Mouse (Mus musculus) small intestine, adult 2 months (tissue): ENCODE measurements at regions not wholly inside any gene's neighbourhood (a gene's known extent, or its start where the extent isn't known, plus 50 kb on each side); places are given as distances from the start of the nearest gene placed in this dataset.

Source experiments
- H3K27ac ChIP-seq: fragments of 200-500 bp; 2 replicates; pipeline ENCODE4 v1.5.1; 2012; ENCODE audit warnings: low read depth, low read length, control low read depth, inconsistent platforms; ENCODE audit not compliant: insufficient read depth
- H3K27me3 ChIP-seq: fragments of 200-500 bp; 2 replicates; pipeline ENCODE4 v1.6.1; 2012; ENCODE audit warnings: mild to moderate bottlenecking, moderate library complexity, low read length, inconsistent platforms; ENCODE audit not compliant: control insufficient read depth, insufficient read depth
- H3K36me3 ChIP-seq: fragments of 200-500 bp; 2 replicates; pipeline ENCODE4 v1.6.1; 2012; ENCODE audit warnings: mild to moderate bottlenecking, low read length, control low read depth, inconsistent platforms; ENCODE audit not compliant: control insufficient read depth, insufficient read depth
- H3K4me1 ChIP-seq: fragments of 200-500 bp; 2 replicates; pipeline ENCODE4 v1.6.1; 2012; ENCODE audit warnings: low read length, inconsistent platforms, mixed read lengths; ENCODE audit not compliant: control insufficient read depth, insufficient read depth, insufficient read length
- H3K4me3 ChIP-seq: fragments of 200-500 bp; 2 replicates; pipeline ENCODE4 v1.5.1; 2012; ENCODE audit warnings: low read depth, mild to moderate bottlenecking, control low read depth, inconsistent platforms, low read length, moderate library complexity
- CTCF ChIP-seq: fragments of 200-500 bp; IDR thresholded peaks from 2 replicates; pipeline ENCODE4 v1.5.1; 2012; ENCODE audit warnings: low read depth, mild to moderate bottlenecking, control low read depth, inconsistent platforms, low read length, moderate library complexity, mixed read lengths; ENCODE audit not compliant: insufficient replicate concordance, insufficient read length; ENCODE audit errors: extremely low read depth
- POLR2A ChIP-seq: fragments of 200-500 bp; IDR thresholded peaks from 2 replicates; pipeline ENCODE4 v1.6.1; 2012; ENCODE audit warnings: low read depth, mild to moderate bottlenecking, control low read depth, inconsistent platforms, low read length, moderate library complexity
- WGBS: fragments of 180-500 bp; shearing (Covaris S2); methylation state at CpG from one replicate; pipeline ENCODE4 v1.1.7; 2018; 5-methylcytosine and 5-hydroxymethylcytosine counted together

DNA sequence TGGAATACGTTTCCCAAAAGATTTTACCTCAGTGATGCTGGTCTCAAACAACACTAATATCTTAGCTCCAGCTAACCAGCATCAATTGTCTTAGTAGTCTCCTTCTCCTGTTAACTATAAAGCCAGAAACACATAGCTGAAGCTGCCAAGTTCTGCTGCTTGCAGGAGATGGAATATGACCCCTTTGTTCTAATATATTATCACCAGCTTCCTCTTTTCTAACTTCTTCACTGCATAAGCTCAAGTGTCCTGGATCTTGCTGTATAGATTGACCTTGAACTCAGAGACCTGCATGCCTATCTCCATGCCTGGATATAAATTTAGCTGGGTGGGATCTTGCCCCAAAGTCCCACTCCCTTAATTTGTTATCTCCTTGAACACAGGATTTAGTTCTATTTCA, 94.8 kb downstream of the Rbm46 start:
- H3K27ac ChIP-seq = no peak overlapping the region
- no peaks in the 10 kb centered on the region for H3K27me3 ChIP-seq
- whole genome bisulfite sequencing = 76% methylated on average over 1 of the region's 1 CpGs
- H3K4me1 ChIP-seq = no peaks in the 10 kb centered on the region
- H3K4me3 ChIP-seq = no peak overlapping the region
- H3K36me3 ChIP-seq = no peaks in the 10 kb centered on the region
- TF ChIP-seq CTCF (no peak), POLR2A (no peak)

DNA sequence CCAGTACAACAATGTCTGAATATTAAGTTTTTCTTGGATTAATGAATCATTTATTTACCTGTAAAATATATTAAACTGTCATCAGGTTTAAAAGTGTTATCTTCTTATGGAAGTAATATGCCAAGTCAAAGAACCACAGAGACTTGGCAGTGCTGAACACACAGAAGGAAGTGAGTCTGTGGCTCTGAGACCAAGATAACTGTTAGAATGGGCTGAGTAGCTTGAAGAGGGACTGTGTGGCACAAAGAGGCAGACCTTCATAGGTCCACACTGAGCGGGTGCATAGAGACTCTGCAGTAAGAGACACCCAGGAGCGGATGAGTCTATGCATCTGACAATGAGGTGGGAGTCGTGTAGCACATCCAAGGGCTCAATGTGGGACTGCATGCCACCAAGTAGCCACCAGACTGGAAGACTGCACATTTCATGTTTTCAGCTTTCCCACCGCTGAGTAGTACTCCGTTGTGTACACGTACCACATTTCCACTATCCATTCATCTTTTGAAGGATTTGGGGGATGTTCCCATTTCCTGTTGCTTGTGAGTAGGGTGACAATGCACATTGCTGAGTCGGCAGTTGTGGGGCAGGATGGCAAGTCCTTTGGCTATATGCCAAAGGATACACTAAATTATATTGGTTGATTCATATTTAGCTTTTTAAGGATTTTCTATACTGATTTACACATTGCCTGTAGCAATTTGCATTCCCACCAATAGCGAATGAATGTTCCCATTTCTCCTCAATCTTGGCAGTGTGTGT, 105.6 kb downstream of the Rbm46 start:
- Histone ChIP-seq H3K36me3 (no peaks in the 10 kb centered on the region), H3K27ac (no peak overlapping the region), H3K4me3 (no peak overlapping the region), H3K4me1 (no peaks in the 10 kb centered on the region), H3K27me3 (no peaks in the 10 kb centered on the region)
- 91% methylated on average over 8 of the region's 8 CpGs for WGBS
- TF ChIP-seq POLR2A (no peak), CTCF (no peak)

DNA sequence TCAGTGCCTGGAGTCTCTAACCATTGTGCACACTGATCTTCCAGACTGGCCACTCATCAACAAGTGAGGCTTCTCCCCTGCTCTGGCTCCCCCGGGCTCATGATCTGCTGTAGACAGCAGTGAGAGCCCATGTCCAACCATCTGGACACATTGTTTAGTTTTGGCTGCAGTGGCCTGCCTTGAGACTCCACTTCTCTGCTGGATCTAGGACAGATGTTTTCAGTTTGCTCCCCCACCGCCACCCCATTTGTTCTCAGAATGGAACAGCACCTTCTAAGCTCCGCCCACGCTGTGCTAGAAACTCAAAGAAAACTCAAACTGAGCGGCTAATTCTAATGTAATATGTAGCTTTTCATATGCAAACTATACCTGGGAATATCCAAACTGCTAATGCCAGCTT, 108.8 kb downstream of the Rbm46 start:
- H3K27me3 ChIP-seq = no peaks in the 10 kb centered on the region
- no peaks in the 10 kb centered on the region for H3K4me1 ChIP-seq
- no peak overlapping the region for H3K27ac ChIP-seq
- no peaks in the 10 kb centered on the region for H3K36me3 ChIP-seq
- H3K4me3 ChIP-seq = no peak overlapping the region
- TF ChIP-seq POLR2A (no peak), CTCF (no peak)
- 73% methylated on average over 5 of the region's 5 CpGs for WGBS

DNA sequence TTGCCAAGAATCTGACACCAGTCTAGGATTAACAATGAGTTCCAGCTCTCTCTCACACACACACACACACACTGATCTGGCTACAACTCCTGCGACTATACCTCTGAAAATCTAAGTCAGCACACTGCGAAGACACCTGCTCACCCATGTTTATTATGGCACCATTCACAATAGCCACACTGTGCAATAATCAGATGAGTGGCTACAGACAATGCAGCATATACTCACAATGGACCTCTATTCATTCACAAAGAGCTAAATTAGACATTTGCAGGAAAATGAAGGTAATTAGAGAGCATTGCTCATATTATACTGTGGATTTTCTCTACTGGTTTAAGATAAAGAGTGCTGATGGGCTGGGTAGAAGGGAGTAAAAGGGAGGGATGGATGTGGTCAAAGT, 116.3 kb downstream of the Rbm46 start:
- Histone ChIP-seq H3K4me1 (no peaks in the 10 kb centered on the region), H3K27ac (no peak overlapping the region), H3K27me3 (no peaks in the 10 kb centered on the region), H3K4me3 (no peak overlapping the region), H3K36me3 (no peaks in the 10 kb centered on the region)
- TF ChIP-seq CTCF = no peak
- no peak for TF ChIP-seq POLR2A
- WGBS = 75% methylated on average over 2 of the region's 2 CpGs

DNA sequence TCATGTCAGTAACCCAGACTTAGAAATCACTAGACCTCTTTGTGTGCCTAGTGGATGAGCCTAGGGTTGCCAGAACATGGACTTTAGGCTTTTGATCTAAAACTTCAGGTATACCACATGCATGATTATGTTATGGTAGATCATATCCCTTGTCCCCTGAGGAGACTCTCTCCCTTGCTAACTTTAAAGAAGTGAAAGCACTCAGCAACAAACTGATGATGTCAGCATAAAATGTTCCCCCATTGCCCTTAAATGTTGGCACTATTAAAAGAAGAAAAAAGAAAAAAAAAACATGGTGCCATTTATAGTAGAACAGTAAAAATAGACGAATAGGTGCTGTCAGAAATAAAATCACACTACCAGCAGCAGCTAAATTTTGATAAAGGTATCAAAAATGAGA, 117.3 kb downstream of the Rbm46 start:
- Histone ChIP-seq H3K4me1 (no peaks in the 10 kb centered on the region), H3K4me3 (no peak overlapping the region), H3K27me3 (no peaks in the 10 kb centered on the region), H3K27ac (no peak overlapping the region), H3K36me3 (no peaks in the 10 kb centered on the region)
- WGBS = 80% methylated on average over 1 of the region's 1 CpGs
- TF ChIP-seq POLR2A (no peak), CTCF (no peak)

DNA sequence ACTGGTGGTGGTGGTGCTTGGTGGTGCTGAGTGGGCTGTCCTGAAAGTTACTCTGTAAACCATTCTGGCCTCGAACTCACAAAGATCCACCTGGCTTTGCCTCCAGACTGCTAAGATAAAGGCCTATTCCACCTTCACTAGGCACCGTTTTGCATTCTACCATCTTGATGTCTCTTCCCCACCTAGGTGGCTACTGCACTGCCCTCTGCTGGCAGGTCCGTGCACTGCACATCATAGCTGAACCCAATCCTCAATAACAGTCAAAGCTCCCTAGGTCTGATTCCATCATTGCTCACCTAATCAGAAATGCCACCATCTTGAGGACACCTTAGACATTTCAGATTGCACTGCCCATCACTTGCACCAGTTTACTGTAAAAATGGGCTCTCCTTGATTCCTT, 150.7 kb downstream of the Rbm46 start:
- 23% methylated on average over 3 of the region's 3 CpGs for WGBS

DNA sequence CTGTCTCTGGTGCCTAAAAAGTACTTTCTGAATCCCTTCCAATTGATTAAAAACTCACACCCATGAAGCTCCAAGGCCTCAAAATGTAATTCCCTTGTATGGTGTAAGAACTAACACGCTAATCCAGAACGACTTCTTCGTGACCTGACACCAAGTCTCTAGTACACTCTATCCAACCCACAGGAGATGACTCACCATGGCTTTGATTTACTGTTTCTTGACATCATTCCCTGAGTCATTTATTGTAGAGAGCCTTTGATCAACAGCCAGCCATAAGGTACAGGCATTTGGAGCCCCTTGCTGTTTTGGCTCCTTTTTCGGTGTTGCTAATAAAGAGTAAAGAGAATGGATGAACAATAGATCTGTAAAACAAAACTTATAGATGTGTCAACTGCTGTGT, 159.7 kb upstream of the Npy2r start:
- WGBS = 83% methylated on average over 4 of the region's 4 CpGs
- H3K27me3 ChIP-seq = no peaks in the 10 kb centered on the region
- no peak for TF ChIP-seq CTCF
- TF ChIP-seq POLR2A = no peak
- H3K27ac ChIP-seq = no peak overlapping the region
- H3K4me3 ChIP-seq = no peak overlapping the region
- no peaks in the 10 kb centered on the region for H3K4me1 ChIP-seq
- H3K36me3 ChIP-seq = no peaks in the 10 kb centered on the region

More for the DNA sequence above, 150.7 kb downstream of the Rbm46 start:
- Histone ChIP-seq H3K4me1 (no peaks in the 10 kb centered on the region), H3K4me3 (no peak overlapping the region), H3K27me3 (no peaks in the 10 kb centered on the region), H3K27ac (no peak overlapping the region), H3K36me3 (no peaks in the 10 kb centered on the region)
- TF ChIP-seq CTCF (peak; percentile 90; the same call in 1 of the 2 replicates), POLR2A (no peak)

DNA sequence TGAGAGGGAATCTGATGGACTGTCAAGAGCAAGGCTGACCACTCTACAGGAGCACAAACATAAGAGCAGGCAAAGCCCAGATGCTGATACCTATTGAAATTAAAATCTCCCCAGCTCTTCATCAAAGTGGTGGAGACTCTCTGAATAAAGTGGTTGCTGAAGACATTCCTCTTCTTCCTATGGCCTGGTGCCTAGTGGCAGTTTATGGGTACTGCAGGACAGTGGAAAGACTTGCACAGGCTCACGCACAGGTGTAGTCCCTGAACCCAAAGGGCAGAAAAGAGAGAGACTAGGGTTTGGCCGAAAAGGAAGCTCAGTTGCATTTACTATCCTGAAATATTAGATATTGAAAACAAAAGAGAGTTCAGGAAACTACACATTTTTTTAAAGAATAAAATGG, 144.2 kb upstream of the Npy2r start:
- TF ChIP-seq CTCF (peak; percentile 14; the same call in 1 of the 2 replicates), POLR2A (no peak)
- no peak overlapping the region for H3K27ac ChIP-seq
- H3K4me3 ChIP-seq = no peak overlapping the region
- H3K36me3 ChIP-seq = no peaks in the 10 kb centered on the region
- 91% methylated on average over 2 of the region's 2 CpGs for WGBS
- no peaks in the 10 kb centered on the region for H3K27me3 ChIP-seq
- H3K4me1 ChIP-seq = no peaks in the 10 kb centered on the region
